Mouse (Mus musculus) heart, embryonic 14.5 days (tissue): ENCODE data around the gene Klri1. TPM values are rescaled to one million over a fixed set of nuclear protein-coding genes. Genes with fewer than 3 reads are reported as not detected.

ENCODE experiments used
- ATAC-seq: fragments of 200-750 bp; cut with Nextera tagmentation; 2 replicates; pipeline ENCODE4 v1.8.0; 2017; ENCODE audit warnings: low read depth, moderate TSS enrichment; ENCODE audit not compliant: insufficient number of reproducible peaks, insufficient read depth, low FRiP score
- H3K27ac ChIP-seq, 2 experiments: fragments of 200-500 bp in 1 of 2; fragments of 300-500 bp in 1 of 2; sonication (generic) in 1 of 2; replicated peaks in 1 of 2; 2 replicates each; pipeline ENCODE4 v1.5.1; 2012 to 2014; ENCODE audit warnings: low read depth in 2 of 2, low read length in 2 of 2, control low read depth in 1 of 2, mild to moderate bottlenecking in 1 of 2, mixed read lengths in 1 of 2; ENCODE audit not compliant: control insufficient read depth in 1 of 2, insufficient read depth in 1 of 2
- H3K27me3 ChIP-seq: fragments of 300-500 bp; sonication (generic); 2 replicates; pipeline ENCODE4 v1.6.1; 2014; ENCODE audit warnings: mild to moderate bottlenecking, low read length, control low read depth; ENCODE audit not compliant: control insufficient read depth, insufficient read depth
- H3K36me3 ChIP-seq: fragments of 300-500 bp; sonication (generic); 2 replicates; pipeline ENCODE4 v1.6.1; 2014; ENCODE audit warnings: mild to moderate bottlenecking, control low read depth, low read length, mixed read lengths; ENCODE audit not compliant: control insufficient read depth, insufficient read depth
- H3K4me1 ChIP-seq, 2 experiments: fragments of 200-500 bp in 1 of 2; fragments of 300-500 bp in 1 of 2; sonication (generic) in 1 of 2; 2 replicates each; pipeline ENCODE4 v1.6.1; 2012 to 2014; ENCODE audit warnings: low read length in 2 of 2, control low read depth in 1 of 2, mixed read lengths in 1 of 2; ENCODE audit not compliant: control insufficient read depth in 2 of 2, insufficient read depth in 2 of 2
- H3K4me2 ChIP-seq: fragments of 300-500 bp; sonication (generic); 2 replicates; pipeline ENCODE4 v1.6.1; 2014; ENCODE audit warnings: mild to moderate bottlenecking, low read length
- H3K4me3 ChIP-seq, 2 experiments: fragments of 200-500 bp in 1 of 2; fragments of 300-500 bp in 1 of 2; sonication (generic) in 1 of 2; 2 replicates each; pipeline ENCODE4 v1.5.1; 2012 to 2014; ENCODE audit warnings: low read length in 2 of 2, mild to moderate bottlenecking in 2 of 2, control low read depth in 1 of 2, low read depth in 1 of 2, moderate library complexity in 1 of 2; ENCODE audit not compliant: control insufficient read depth in 1 of 2, insufficient read depth in 1 of 2
- H3K9ac ChIP-seq: fragments of 300-500 bp; sonication (generic); 2 replicates; pipeline ENCODE4 v1.6.1; 2014; ENCODE audit warnings: mild to moderate bottlenecking, low read length
- H3K9me3 ChIP-seq: fragments of 300-500 bp; sonication (generic); 2 replicates; pipeline ENCODE4 v1.6.1; 2016; ENCODE audit warnings: low read length, control low read depth; ENCODE audit not compliant: control insufficient read depth
- WGBS: fragments of 180-500 bp; shearing (Covaris S2); extraction: QIAGEN DNeasy Blood & Tissue Kit; methylation state at CpG from one replicate; pipeline ENCODE4 v1.1.7; 2014; 5-methylcytosine and 5-hydroxymethylcytosine counted together
- polyA plus RNA-seq: library from polyadenylated mRNA; unstranded; fragments of >200 nt; fragmentation: Nextera tagmentation; extraction: Ambion mirVana; gene quantifications from 2 replicates; pipeline ENCODE4 v1.2.1, GENCODE M21; 2014

Klri1 gene
- not detected in 2 replicates for polyA plus RNA-seq

DNA sequence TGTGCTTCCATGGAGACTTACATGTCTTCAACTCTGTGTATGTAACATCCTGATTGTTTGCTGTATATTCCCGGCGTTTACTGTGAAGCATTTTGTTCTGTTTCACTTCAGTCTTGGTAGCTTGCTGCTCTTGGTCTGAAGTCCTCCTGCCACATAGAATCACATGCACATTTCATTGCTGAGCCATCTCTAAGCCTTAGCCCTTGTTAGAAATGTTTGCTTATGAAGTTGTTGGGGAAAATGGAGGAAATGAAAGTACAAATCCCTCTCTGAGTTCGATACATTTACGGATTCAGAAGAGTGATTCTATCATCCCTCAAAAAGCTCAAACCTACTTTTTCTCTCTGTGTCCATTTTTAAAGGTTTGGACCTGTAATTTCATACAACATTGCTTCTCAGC lies at the start of gene Klri1:
Gene Klri1 (minus strand): TSS at position 101 of the 400 bp plus-strand sequence.
- ATAC-seq: no peak
- H3K9me3 ChIP-seq: no peaks in the 10 kb centered on the region
- no peak within 1 kb of the TSS for H3K27ac ChIP-seq
- no peaks in the 10 kb centered on the region for H3K36me3 ChIP-seq
- no peaks in the 10 kb centered on the region for H3K4me1 ChIP-seq
- no peak within 1 kb of the TSS for H3K4me3 ChIP-seq
- H3K4me2 ChIP-seq: no peak within 1 kb of the TSS
- no peak within 1 kb of the TSS for H3K9ac ChIP-seq
- 71% methylated on average over 4 of the region's 4 CpGs for WGBS
- H3K27me3 ChIP-seq: no peaks in the 10 kb centered on the region

DNA sequence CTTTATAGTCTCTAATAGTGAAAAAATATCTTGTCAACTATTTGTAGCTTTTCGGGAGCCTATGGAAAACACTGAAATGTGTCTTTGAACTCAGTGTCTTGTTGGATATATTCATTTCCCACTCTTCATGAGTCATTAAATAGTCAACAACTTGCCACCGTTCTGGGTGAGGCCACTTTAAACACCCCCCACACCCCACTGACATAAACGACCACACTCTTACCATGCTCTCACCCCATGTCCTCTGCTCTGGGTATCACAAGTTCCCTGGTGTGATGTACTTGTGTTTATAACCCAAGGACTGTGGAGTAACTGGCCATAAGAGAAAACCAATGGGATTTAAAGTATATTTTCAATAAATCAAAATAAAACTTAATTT lies 30.7 kb upstream of the Klri1 start:
- no peaks in the 10 kb centered on the region for H3K4me1 ChIP-seq
- H3K27me3 ChIP-seq: no peaks in the 10 kb centered on the region
- H3K36me3 ChIP-seq: no peaks in the 10 kb centered on the region
- WGBS: 64% methylated on average over 3 of the region's 3 CpGs
- H3K4me2 ChIP-seq: no peak overlapping the region
- H3K27ac ChIP-seq: no peak overlapping the region
- H3K4me3 ChIP-seq: no peak overlapping the region
- H3K9ac ChIP-seq: no peak overlapping the region
- ATAC-seq: no peak
- H3K9me3 ChIP-seq: peaks cover 3% of the 10 kb centered on the region; the same call in 1 of the 2 replicates

DNA sequence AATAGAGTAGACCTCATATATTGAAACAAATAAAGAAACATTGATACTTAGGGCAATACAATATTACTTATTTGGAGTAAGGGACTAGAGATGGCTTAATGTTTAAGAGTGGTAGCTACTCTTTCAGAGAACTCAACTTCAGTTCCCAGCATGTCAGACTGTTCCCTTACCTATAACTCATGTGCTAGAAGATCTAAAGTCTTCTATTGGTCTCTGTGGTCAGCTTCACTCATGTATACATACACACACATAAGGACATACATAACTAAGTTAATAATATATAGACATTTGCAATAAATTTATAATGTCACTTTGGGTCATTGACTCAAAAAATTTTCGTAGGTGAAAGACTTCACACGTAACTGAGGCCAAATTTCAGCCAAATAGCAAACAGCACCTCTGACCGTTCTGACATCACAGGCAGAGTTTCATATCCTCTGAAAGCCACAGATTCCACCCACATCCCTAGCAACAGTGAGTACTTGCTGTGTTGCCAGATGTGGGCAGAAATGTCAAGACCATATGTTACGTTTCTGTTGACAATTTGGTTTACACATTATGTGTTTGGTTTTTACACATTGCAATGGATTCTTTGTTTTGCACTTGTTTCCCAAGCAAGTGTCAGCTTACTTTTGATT lies 30.2 kb upstream of the Klri1 start:
- 78% methylated on average over 4 of the region's 4 CpGs for WGBS
- no peak overlapping the region for H3K4me3 ChIP-seq
- no peak overlapping the region for H3K27ac ChIP-seq
- H3K9me3 ChIP-seq: peaks cover 3% of the 10 kb centered on the region; the same call in 1 of the 2 replicates
- H3K36me3 ChIP-seq: no peaks in the 10 kb centered on the region
- H3K9ac ChIP-seq: no peak overlapping the region
- no peaks in the 10 kb centered on the region for H3K4me1 ChIP-seq
- no peak overlapping the region for H3K4me2 ChIP-seq
- H3K27me3 ChIP-seq: no peaks in the 10 kb centered on the region
- no peak for ATAC-seq

DNA sequence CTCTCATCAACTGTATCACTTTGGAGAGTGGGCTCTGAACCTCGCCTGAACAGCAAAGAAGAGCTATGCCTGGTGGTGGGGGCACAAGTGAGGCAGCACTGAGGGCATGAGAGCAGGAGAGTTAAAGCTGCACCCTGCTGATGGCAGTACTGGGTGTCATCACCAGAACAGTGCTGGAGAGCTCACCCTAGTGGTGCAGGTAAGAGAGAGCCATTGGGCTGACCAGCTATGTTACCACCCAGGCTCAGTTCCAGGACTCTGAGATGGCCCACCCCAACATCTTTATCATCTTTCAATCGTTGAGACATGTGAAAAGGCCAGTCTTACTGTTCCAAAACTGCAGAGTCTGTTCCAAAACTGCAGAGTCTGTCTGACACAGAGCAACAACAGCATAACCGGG lies 29.2 kb upstream of the Klri1 start:
- no peak overlapping the region for H3K4me2 ChIP-seq
- 50% methylated on average over 3 of the region's 3 CpGs for WGBS
- H3K4me3 ChIP-seq: no peak overlapping the region
- no peak overlapping the region for H3K9ac ChIP-seq
- peaks cover 3% of the 10 kb centered on the region; the same call in 1 of the 2 replicates for H3K9me3 ChIP-seq
- no peaks in the 10 kb centered on the region for H3K4me1 ChIP-seq
- H3K27ac ChIP-seq: no peak overlapping the region
- no peaks in the 10 kb centered on the region for H3K36me3 ChIP-seq
- no peaks in the 10 kb centered on the region for H3K27me3 ChIP-seq
- no peak for ATAC-seq

DNA sequence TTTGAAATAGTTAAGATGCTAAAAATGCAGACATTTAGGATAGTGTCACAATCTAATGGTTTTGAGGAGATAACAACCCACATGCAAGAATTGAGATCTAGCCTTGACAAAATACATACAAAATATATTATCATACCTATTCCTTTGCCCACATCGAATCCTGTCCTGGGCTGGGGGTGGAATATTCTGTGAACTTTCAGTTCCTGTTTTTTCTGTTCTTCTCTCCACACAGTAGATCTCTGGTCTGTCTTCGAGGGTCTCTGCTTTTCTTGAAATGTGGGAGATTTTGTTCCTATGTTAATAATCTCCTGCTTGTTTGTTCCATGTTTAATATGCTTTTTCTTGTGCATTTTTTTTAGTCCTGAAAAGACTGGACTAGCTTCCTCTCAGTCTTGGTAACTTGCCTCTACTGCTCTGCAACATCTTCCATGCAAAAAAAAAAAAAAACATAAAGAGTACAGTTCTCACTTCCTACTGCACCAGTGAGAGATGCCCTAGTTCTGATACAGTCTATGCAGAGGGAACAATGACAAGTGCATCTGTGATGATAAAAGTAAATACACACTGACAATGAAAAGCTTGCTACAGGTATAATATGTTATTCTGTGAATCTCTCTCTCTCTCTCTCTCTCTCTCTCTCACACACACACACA lies 23.3 kb upstream of the Klri1 start, which contains the start of gene Klri2:
Gene Klri2 (minus strand): TSS at position 416 of the 653 bp plus-strand sequence.
- H3K27ac ChIP-seq: no peak within 1 kb of the TSS
- H3K9ac ChIP-seq: no peak within 1 kb of the TSS
- no peak within 1 kb of the TSS for H3K4me2 ChIP-seq
- H3K9me3 ChIP-seq: no peaks in the 10 kb centered on the region
- no peak within 1 kb of the TSS for H3K4me3 ChIP-seq
- no peaks in the 10 kb centered on the region for H3K27me3 ChIP-seq
- no peak for ATAC-seq
- no peaks in the 10 kb centered on the region for H3K4me1 ChIP-seq
- no peaks in the 10 kb centered on the region for H3K36me3 ChIP-seq
- 56% methylated on average over 2 of the region's 2 CpGs for WGBS

DNA sequence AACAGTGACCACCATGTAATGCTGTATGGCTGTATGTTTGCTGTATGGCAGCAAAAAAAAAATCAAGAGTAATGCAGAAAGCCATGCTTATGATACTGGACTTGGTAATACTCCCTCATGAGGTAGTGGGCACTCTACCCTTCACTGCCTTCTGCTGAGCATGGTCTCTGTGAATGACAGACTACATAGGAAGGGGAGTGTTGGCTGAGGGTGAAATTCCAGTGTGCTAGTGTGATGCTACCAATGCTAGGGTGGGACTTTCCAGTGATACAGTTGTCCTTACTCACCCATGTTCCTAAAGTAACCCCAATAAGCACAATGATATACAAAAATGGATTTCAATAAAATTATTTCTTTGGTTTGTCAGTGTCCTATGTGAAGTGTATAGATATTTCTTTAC lies 19.5 kb upstream of the Klri1 start:
- no peak overlapping the region for H3K9ac ChIP-seq
- no peak for ATAC-seq

DNA sequence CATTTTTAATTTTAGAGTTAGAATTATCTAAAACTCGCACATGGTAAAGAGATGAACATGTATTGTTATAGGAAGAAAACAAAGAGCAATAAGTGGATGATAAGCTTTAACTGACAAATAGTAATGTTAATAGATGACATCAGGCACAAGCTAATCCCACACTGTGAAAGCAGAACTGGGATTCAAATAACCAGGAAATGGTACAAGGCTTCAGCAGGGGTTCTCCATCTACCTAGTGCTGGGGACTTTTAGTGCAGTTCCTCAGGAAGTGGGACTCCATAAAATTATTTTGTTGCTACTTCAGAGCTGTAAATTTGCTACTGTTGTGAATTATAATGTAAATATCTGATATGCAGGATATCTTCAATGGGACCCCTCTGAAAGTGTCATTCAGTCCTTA lies 10.3 kb upstream of the Klri1 start:
- H3K27me3 ChIP-seq: no peaks in the 10 kb centered on the region
- H3K9ac ChIP-seq: no peak overlapping the region
- 73% methylated on average over 1 of the region's 1 CpGs for WGBS

More for the DNA sequence above, 19.5 kb upstream of the Klri1 start:
- Histone ChIP-seq H3K36me3 (no peaks in the 10 kb centered on the region), H3K4me2 (no peak overlapping the region), H3K27me3 (no peaks in the 10 kb centered on the region), H3K9me3 (no peaks in the 10 kb centered on the region), H3K27ac (no peak overlapping the region), H3K4me1 (no peaks in the 10 kb centered on the region), H3K4me3 (no peak overlapping the region)

More for the DNA sequence above, 10.3 kb upstream of the Klri1 start:
- no peak overlapping the region for H3K4me2 ChIP-seq
- no peak overlapping the region for H3K27ac ChIP-seq
- no peaks in the 10 kb centered on the region for H3K36me3 ChIP-seq
- H3K4me1 ChIP-seq: no peaks in the 10 kb centered on the region
- no peaks in the 10 kb centered on the region for H3K9me3 ChIP-seq
- ATAC-seq: no peak
- no peak overlapping the region for H3K4me3 ChIP-seq
